Mouse (Mus musculus): ENCODE results near the gene Nalcn.

DNA sequence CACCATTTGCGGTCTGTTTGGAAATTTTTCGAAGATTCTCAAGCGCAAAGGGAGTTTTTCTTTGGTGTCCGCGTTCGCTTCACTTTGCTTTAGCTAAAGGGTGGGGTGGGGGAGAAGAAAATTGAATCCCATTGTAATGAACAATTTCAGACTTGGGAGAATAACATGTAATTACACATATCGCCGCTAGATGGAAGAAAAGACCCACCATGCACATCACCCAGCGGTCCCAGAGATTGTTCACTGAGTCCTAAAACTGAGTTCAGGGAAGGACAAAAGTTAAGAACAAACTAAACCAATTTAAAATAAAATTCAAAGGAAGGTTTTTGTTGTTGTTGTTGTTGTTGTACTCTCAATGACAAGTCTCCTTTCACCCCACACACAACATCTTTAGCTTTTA is 255.4 kb downstream of the Nalcn start:
- TF ChIP-seq MAFK (IDR thresholded peaks at IDR 0.05; ENCODE audit: borderline replicate concordance, low read depth, low read length), result no peak
- TF ChIP-seq MYB (IDR thresholded peaks at IDR 0.05; ENCODE audit: low read depth, low read length), result no peak
- TF ChIP-seq EP300 (IDR thresholded peaks at IDR 0.05; ENCODE audit: low read depth in 1 of 2, low read length in 2 of 2), result no peak
